Mouse (Mus musculus): Measurements from ENCODE around the gene Fam207a.

Gene Fam207a

GRCm38 (mm10) chr10:77531026-77532019 lies 15.7 kb upstream of the Fam207a start:
- no peak for DNase-seq (ENCODE audit: low spot score)

DNA sequence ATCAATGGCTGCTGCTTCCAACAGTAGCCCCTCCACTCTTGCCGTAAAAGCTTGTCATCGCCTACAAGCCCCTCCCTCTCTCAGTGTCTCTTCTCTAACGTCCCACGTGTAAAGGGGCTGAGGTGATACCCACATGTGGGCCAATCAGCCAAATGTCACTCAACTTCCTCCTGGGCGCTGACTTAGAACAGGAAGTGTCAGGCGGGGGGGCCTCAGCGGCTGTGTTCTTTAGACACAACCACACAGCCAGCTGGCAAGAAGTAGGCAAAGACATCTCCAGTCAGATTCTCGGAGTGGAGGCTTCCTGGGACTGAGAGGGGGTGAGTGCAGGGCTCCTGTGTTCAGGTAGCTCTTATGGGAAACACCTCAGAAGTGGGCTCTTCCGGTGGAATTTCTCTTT lies 14.6 kb upstream of the Fam207a start, which contains the start of gene Itgb2:
Itgb2 (plus strand) TSS at position 113 of the 400 bp plus-strand sequence.
- DNase-seq (ENCODE audit: low spot score), result no peak

GRCm38 (mm10) chr10:77528634-77529033 lies 13.0 kb upstream of the Fam207a start:
- DNase-seq (ENCODE audit: low spot score), result no peak

DNA sequence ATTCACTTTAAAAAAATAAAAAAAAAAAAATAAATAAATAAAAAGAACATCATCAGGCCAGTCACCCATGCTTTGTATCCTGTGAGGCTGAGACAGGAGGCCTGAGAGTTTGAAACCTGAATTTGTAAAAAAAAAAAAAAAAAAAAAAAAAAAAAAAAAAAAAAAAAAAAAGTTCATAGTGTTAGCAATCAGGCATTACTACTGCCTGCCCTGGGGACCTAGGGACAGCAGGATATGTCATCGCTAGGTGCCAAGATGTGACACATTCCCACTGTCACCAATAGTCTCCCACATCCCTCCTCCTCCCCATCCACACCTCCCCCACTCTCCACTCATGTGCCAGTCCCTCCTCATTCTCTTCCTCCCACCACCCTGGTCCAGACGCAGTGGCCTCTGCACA lies 10.9 kb upstream of the Fam207a start:
- DNase-seq (ENCODE audit: low spot score), result no peak

DNA sequence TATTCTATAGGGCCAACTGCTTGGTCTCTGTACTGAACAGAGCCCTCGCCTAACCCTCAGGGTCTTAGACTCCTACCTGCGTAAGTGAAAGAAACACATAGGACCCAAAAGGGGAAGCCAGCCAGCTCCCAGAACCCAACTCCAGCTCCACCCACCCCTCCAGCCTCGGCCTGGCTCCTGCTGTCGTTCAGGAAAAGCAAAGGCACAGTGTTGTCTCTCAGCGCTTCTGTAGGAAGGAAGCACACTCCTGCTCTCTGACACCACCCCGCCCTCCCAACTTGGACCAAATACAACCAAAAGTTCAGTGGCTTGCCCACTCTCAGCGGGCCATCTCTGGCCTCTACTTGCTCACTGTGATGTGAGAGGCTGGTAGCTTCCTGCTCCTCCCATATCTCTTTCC lies 7.7 kb upstream of the Fam207a start:
- no peak for DNase-seq (ENCODE audit: low spot score)

DNA sequence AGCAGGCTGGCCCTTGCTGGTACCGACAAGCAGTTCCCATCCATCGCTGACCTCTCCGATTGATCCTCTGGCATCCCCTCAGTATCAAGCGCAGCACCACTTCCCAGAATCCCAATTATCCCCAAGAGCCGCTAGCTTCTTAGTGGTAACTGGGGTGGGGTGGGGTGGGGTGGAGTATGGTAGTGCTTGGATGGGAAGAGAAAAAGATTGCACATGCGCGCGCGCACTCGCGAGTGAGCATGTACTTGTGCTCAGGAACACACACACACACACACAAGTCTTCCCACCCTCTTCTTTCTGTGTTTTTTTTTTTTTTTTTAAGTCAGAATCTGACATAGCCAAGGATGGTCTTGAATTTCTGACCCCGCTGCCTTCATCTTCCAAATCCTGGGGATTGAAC lies 7.2 kb upstream of the Fam207a start:
- DNase-seq (ENCODE audit: low spot score), result no peak

- DNase-seq (ENCODE audit: low spot score), result no peak
Observed at GRCm38 (mm10) chr10:77522021-77522731, 6.6 kb upstream of the Fam207a start.

DNA sequence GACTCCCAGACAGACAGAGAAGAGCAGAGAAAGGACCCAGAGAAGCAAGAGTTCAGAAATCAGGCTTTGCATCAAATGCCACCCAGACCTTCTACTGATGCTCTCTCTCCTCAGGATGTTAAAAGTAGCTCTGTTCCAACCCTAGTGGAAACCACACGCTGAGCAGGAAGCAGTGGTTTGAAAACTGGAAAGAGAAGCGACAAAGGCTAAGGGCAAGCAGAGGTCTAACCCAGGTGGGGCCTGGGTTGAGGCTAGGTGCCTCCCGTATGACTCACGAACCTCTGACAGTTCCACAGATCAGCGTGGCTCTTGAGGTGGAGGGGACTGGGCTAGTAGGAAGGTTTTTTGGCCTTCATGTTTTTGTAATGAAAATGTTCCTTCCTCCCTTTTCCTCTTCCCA lies 4.9 kb upstream of the Fam207a start:
- DNase-seq (ENCODE audit: low spot score), result no peak

DNA sequence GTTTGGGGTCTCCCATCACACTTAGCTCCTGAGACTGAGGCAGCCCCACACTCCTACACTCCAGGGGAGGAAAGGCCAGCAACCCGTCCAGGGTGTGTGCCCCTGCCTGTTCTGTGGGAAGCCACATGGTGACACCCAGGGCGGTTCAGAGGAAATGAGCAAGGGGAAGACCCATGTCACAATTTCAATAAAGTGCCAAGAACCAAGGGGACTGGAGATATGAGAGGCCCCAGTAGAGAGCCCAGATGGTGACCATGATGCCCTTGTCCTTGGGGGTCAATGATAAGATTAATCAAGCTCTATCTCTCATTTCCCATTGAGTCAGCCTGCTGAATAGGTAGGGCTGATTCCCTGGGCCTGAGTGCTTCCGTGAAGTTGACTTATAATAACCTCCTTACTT lies 3.6 kb upstream of the Fam207a start:
- no peak for DNase-seq (ENCODE audit: low spot score)

GRCm38 (mm10) chr10:77517801-77518200 lies 2.2 kb upstream of the Fam207a start:
- no peak for DNase-seq (ENCODE audit: low spot score)

DNA sequence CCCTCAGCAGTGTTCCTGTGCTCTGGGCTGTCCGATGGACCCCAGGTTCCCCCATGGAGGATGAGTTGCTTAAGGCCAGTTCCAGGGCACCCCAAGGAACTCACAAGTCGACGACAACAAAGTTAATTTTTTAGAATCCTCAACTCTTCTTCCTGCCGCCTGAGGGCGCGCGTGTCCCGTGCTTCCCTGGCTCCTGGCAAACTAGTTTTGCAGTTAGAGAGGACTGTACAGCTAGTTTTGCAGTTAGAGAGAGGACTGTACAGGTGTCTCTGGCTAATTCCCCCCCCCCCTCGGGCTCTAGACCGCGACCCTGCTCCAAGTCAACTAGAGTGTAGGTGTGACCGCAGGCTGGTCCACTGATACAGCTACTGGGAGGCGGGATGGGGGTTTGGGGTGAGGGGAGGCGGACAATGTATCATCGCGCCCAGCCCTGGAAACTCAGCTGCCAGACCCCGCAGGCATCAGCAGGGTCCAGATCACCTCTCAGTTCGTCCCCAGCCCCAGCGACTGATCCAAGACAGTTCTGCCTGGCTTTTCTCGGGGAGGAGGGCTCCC lies 1.6 kb upstream of the Fam207a start:
- no peak for DNase-seq (ENCODE audit: low spot score)

- DNase-seq (ENCODE audit: low spot score), result no peak
Observed at GRCm38 (mm10) chr10:77516379-77516951, 880 bp upstream of the Fam207a start.

DNA sequence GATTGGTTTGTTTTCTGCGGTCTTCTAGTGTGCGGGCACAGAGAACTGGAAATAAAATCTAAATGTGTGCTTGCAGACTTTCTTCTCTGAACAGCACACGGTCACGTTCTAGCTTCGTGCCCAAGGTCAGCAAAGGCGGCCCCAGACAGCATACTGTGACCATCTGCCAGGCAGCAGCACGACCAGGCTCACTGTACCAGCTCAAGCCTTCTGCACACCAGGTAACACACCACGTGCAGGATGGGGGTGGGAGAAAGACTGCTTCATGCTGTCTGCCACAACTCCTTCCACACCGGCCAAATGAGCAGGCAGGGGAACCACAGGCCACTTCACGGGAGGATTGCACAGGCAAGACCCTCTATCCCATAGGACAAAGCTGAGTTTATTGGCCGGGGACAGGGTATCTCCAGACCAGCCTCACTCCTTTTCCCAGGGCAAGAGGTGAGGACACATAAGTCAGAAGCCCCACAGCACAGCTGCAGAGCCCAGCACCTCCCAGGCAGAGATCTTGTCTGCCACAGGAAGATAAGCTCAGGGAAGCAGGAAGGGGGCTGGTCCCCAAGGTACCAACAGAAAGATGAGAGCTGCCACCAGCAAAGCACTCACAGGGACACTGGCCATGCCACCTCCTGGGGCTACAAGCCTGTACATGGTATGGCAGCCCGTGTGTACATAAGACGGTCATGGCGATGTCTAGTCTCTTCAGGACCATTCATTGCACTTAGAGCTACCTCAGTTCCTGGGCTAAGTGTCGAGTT lies 5.2 kb downstream of the Fam207a start:
- DNase-seq (ENCODE audit: low spot score), result no peak

DNA sequence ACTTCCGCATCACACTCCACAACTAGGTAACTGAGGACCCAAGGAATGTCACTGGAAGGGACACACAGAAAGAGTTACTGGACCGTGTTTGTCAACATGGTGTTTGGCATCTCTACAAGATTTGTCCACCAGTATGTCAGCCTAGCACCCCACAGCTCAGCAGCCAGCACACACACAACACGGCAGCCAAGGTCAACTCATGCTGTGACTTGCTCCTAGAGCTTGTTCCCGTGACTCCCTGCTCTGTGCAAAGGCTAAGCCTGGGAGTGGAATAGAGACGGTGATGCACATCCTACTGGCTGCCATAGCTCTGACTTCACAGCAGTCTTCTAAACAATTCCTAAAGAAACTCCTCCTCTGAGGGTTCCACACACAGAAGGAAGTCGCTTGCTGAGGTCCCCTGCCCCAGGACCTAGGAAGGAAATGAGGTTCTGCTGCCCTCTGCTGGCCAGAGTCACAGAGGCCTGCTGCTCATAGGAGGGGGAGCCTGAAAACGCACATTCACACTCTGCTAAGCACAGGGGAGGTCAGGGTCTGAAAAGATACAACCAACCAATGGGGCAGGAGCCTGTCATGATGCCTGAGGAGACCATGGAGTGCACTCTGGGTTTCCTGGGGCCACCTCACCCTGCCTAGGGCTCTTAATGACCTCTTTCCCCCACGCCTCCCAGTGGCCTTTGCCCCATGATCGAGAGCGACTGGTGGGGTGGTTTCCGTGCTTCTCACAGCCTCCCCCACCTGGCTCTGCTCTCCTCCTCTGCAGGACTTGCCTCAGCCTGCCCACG lies 6.0 kb downstream of the Fam207a start:
- no peak for DNase-seq (ENCODE audit: low spot score)

- DNase-seq (ENCODE audit: low spot score), result no peak
Observed at GRCm38 (mm10) chr10:77508744-77509143, 6.8 kb downstream of the Fam207a start.

GRCm38 (mm10) chr10:77507779-77508178 lies 7.8 kb downstream of the Fam207a start:
- no peak for DNase-seq (ENCODE audit: low spot score)

DNA sequence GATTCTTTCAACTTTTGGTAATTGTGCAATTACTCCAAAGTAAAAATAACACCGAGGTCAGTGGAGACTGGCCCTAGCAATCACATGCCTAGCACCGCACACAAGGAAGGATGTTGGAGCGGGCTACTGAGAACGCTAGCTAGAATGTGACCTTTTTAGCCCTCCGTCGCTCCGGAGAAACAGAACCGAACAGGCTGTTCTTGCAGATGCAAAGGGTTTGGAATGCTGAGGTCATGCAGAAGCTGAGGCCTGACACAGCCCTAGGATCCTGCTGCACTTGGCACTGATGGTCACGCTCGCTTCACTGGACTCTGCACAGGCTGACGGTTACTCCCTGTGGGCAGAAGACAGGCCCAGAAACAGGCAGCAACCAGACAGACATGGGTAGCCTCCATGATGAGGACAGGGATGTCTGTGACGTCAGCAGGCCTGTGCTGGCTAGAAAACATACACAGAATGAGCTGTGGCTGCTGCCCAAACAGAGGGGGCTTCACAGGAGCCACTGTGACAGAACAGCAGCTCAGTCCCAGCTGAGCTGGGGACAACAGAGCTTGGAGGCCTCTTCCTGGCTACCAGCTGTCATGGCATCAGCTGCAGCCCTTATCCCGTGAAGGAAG lies 8.5 kb downstream of the Fam207a start:
- DNase-seq (ENCODE audit: low spot score), result no peak

DNA sequence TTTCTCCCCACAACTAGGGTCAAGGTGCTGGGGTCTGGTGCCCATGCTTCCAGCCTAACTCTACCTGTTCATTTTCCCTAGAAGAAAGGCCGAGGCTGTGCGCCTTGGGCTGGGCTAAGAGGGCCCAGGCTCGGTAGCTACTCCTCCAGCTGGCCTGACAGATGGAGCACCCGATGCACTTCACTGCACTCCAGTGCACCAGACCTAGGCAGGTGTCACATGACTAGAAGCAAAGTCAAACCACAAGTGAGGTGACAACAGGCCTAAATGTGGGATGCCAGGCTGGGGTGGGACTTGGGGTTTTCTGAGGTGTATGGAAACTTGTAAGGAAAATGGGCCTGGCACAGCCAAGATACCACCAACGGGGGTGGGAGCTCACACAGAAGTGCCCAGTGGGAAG lies 9.1 kb downstream of the Fam207a start:
- no peak for DNase-seq (ENCODE audit: low spot score)

DNA sequence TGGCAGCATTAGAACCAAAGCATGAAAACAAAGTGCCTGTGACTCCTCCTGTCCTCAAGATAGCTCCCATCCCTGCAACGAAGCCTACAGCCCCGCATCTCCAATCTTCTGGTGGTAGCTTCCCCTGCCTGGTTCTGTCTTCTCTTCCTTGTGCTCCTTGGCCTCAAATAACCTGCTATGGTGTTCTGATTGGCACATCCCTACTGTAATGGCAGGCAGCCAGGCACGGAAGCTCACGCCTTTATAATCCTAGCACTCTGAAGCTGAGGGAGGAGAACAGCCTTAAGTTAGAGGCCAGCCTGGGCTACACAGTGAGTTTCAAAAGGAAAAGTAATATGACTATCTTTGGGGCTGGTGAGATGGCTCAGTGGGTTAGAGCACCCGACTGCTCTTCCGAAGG lies 11.4 kb downstream of the Fam207a start:
- no peak for DNase-seq (ENCODE audit: low spot score)

Measured in left cerebral cortex, adult 11 months (tissue).